Mouse (Mus musculus) regulatory T cell (primary cell): Measurements from ENCODE around the gene Vsig10.

ENCODE experiments used
- in situ Hi-C: fragments of 300-600 bp; cut with MboI, MseI; formaldehyde crosslinking; loops from one replicate; pipeline ENCODE4 v1.15.1; 2025; ENCODE audit warnings: high pct_unique_total_duplicates

Vsig10 gene

GRCm38 (mm10) chr5:117376331-117376761 lies 57.5 kb downstream of the Vsig10 start:
- in situ Hi-C loops: loop anchor here (10.0 to 25.0 kb wide), 2 partner anchors 686 to 1872 kb away; partner anchors contain the start of gene Pxn

DNA sequence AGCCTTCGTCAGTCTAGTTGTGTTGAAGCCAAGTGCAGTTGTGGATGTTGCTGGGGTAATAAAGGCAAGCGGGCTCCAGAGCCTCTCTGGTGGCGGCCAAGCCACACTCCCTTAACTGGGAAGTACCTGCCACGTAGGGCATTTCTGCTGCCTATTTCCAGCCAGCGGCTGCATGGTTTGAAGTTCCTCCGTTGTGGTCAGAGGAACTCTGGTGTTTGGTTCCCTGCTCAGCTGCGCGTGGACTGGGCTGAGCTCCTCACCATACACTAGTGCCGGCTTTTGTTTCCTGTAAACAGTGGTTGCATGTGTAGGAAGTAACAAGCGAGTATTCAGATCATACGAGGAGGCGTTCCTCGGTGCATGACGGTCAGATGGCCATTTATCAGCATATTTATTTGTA lies 58.8 kb downstream of the Vsig10 start:
- in situ Hi-C loops: loop anchor here (10.0 to 25.0 kb wide), 2 partner anchors 685 to 1873 kb away; partner anchors contain the start of gene Pxn

- in situ Hi-C loops: loop anchor here (25.0 kb wide), 1 partner anchor 682 kb away; no protein-coding TSS in a partner anchor
Measured at GRCm38 (mm10) chr5:117380199-117380598, 61.3 kb downstream of the Vsig10 start.

DNA sequence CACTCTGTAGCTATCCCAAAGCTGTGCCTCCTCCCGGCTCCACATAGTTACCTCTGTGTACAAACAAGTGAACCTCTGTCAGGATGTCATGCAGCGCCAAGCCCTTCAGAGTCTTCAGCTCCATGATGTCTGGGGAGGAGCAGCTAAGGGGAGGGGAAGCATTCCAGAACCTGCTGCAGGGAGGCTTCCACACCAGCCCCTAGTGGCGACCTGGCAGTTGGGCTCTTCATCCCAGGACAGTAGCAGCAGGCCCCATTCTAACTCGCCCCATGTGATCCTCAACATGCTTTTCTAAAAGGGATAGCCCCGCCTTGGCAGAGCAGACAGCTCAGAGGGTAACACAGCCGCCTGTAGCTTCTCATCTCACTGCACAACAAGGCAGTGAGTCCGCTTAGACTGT lies 62.9 kb downstream of the Vsig10 start:
- in situ Hi-C loops: loop anchor here (25.0 kb wide), 1 partner anchor 681 kb away; no protein-coding TSS in a partner anchor

DNA sequence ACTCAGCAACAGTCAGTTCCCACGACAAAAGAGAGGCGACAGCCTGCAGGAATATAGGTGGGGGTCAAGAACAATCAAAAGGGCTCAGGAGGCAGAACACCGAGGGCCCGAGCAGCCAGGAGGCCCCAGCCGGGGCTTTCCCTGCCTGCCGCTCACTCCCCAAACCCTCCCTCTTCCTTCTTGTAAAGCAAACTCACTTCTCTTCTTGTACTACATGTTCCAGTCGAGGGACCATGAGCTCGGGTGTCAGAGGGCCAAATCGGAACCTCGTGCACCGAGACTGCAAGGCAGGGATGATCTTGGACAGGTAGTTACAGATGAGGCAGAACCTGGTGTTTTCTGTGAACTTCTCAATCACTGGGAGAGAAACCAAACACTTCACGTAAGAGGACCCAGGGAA lies 64.3 kb downstream of the Vsig10 start:
- in situ Hi-C loops: loop anchor here (25.0 kb wide), 1 partner anchor 679 kb away; no protein-coding TSS in a partner anchor

DNA sequence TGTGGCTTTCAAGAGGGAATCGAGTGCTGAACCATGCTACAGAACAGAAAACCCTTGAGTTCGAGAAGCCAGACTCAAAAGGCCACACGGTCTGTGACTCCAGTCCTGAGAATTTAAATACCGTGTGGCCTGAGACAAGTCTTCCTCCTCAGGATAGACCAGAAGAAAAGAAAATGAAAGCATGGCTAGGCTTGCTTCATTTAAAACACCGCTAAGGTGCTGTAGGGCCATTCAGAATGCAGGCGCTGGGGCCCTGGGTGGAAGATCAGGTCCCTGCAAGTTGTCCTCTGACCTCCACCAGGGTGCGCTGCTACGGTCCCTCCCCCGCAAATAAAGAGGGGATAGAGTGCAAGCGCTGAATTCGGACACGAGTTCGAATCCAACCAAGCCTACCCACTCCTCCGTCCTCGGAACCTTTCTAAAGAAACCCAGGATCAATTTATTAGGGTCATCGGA lies 69.4 kb downstream of the Vsig10 start:
- in situ Hi-C loops: loop anchor here (25.0 kb wide), 1 partner anchor 674 kb away; no protein-coding TSS in a partner anchor

GRCm38 (mm10) chr5:117388877-117389276 lies 70.0 kb downstream of the Vsig10 start, which contains the start of gene Rfc5:
Gene Rfc5, minus strand, starts transcription at chr5:117389047.
- in situ Hi-C loops: loop anchor here (25.0 kb wide), 1 partner anchor 673 kb away; no protein-coding TSS in a partner anchor

DNA sequence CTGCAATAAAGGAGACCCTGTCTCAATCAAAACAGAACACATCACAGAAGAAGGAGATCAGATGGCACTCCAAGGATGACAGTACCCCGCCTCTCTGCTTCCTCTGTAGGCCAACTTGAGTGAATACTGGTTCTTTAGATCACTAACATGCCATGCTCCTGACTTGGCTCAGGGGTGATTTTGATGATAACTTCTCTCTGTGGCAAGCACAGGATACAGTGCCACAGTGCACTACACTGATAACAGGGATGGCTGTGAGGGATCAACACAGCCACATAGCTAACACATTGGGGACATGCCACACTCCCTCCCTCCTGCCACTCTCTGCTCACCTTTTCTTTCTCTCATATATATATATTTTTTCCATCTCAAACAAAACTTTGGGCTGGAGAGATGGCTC lies 72.0 kb downstream of the Vsig10 start:
- in situ Hi-C loops: loop anchor here (25.0 kb wide), 1 partner anchor 671 kb away; no protein-coding TSS in a partner anchor

- in situ Hi-C loops: loop anchor here (25.0 kb wide), 1 partner anchor 666 kb away; no protein-coding TSS in a partner anchor
Measured at GRCm38 (mm10) chr5:117395834-117396233, 77.0 kb downstream of the Vsig10 start.

- in situ Hi-C loops: loop anchor here (25.0 kb wide), 1 partner anchor 666 kb away; no protein-coding TSS in a partner anchor
Measured at GRCm38 (mm10) chr5:117396596-117397014, 77.7 kb downstream of the Vsig10 start.

- in situ Hi-C loops: loop anchor here (25.0 kb wide), 1 partner anchor 665 kb away; no protein-coding TSS in a partner anchor
Measured at GRCm38 (mm10) chr5:117397371-117397770, 78.5 kb downstream of the Vsig10 start.

DNA sequence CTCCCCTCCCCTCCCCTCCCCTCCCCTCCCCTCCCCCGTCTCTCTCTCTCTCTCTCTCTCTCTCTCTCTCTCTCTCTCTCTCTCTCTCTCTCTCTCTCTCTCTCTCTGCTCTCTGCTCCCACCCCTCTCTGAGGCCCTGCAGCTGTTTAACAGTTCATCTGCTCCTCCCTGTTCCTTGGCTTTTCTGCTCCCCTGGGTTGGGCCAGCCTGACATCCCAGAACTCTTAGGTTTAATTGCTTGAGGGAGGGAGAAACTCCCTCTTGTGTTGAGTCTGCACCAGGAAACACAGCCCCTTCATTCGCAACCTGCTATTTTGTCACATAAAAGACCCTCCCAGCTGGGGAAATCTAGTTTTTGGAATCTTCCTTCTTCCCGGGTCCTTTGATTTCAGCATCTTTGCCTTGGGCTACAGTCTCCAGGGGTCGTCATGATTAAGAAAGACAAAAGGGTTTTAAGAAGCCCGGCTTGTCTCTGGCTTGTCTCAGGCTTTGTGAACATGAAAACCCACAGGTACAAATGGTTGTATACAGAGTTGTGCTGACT lies 79.2 kb downstream of the Vsig10 start:
- in situ Hi-C loops: loop anchor here (25.0 kb wide), 1 partner anchor 664 kb away; no protein-coding TSS in a partner anchor

GRCm38 (mm10) chr5:117399281-117399680 lies 80.4 kb downstream of the Vsig10 start:
- in situ Hi-C loops: loop anchor here (25.0 kb wide), 1 partner anchor 663 kb away; no protein-coding TSS in a partner anchor

DNA sequence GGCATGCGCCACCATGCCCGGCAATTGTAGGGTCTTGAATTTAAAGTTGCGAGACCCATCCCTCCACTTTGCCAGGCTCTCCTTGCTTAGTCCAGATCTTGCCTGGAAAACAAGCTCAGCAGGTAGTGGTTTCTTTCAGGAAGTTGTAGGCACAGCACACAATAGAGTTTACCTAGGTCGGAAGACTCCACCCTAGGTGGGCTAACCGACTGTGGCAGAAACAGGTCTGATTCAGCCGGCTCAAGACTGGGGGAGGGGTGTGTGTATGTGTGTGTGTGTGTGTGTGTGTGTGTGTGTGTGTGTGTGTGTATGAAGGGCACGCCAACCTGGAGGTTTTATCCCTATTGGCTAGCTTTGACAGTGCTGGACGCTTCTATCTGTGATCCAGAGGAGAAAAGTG lies 84.7 kb downstream of the Vsig10 start:
- in situ Hi-C loops: no loop called here
